Mouse (Mus musculus) limb, embryonic 10.5 days (tissue): ENCODE data around the gene Rhbdl1. TPM values are rescaled to one million over a fixed set of nuclear protein-coding genes. Genes with fewer than 3 reads are reported as not detected.

ENCODE experiments used
- DNase-seq: peaks from one replicate; pipeline ENCODE4 v3.0.0-alpha.2; 2017; ENCODE audit warnings: low spot score
- H3K27ac ChIP-seq: fragments of 300-500 bp; sonication (generic); 2 replicates; pipeline ENCODE4 v1.5.1; 2016; ENCODE audit warnings: mild to moderate bottlenecking
- H3K27me3 ChIP-seq: fragments of 300-500 bp; sonication (generic); 2 replicates; pipeline ENCODE4 v1.6.1; 2016; ENCODE audit warnings: low read depth, mild to moderate bottlenecking; ENCODE audit not compliant: poor library complexity, severe bottlenecking
- H3K36me3 ChIP-seq: fragments of 300-500 bp; sonication (generic); 2 replicates; pipeline ENCODE4 v1.6.1; 2016; ENCODE audit warnings: mild to moderate bottlenecking, moderate library complexity
- H3K4me1 ChIP-seq: fragments of 300-500 bp; sonication (generic); 2 replicates; pipeline ENCODE4 v1.6.1; 2016
- H3K4me3 ChIP-seq: fragments of 300-500 bp; sonication (generic); 2 replicates; pipeline ENCODE4 v1.5.1; 2016; ENCODE audit warnings: mild to moderate bottlenecking, moderate library complexity
- H3K9me3 ChIP-seq: fragments of 300-500 bp; sonication (generic); replicated peaks from 2 replicates; pipeline ENCODE4 v1.6.1; 2016; ENCODE audit warnings: mild to moderate bottlenecking
- WGBS: fragments of 180-500 bp; shearing (Covaris S2); methylation state at CpG from one replicate; pipeline ENCODE4 v1.1.7; 2016; 5-methylcytosine and 5-hydroxymethylcytosine counted together
- microRNA-seq: library from miRNA; unstranded; fragments of <30 nt; microRNA quantifications from one replicate; pipeline ENCODE4, GENCODE M21; 2017
- polyA plus RNA-seq: library from polyadenylated mRNA; unstranded; fragments of >200 nt; fragmentation: Nextera tagmentation; extraction: Ambion mirVana; gene quantifications from 2 replicates; pipeline ENCODE4 v1.2.1, GENCODE M21; 2016

The Rhbdl1 gene
- polyA plus RNA-seq, 1 experiment from 2014 or later: 1.0 TPM

- peaks cover 44% of the 10 kb centered on the region for H3K4me1 ChIP-seq
- 93% methylated on average over 9 of the region's 9 CpGs for WGBS
Measured at GRCm38 (mm10) chr17:25786781-25787504, 50.2 kb downstream of the Rhbdl1 start.

GRCm38 (mm10) chr17:25786280-25786679 lies 50.8 kb downstream of the Rhbdl1 start, which contains the start of gene Ccdc78:
Ccdc78 (plus strand) TSS chr17:25786580.
- peak within 1 kb of the TSS; percentile 95 for H3K27ac ChIP-seq
- DNase-seq: no peak
- H3K9me3 ChIP-seq: no peaks in the 10 kb centered on the region
- peak within 1 kb of the TSS; percentile 79 for H3K4me3 ChIP-seq
- H3K4me1 ChIP-seq: peaks cover 38% of the 10 kb centered on the region
- WGBS: 88% methylated on average over 3 of the region's 3 CpGs
- no peaks in the 10 kb centered on the region for H3K27me3 ChIP-seq
- H3K36me3 ChIP-seq: peaks cover 61% of the 10 kb centered on the region

More at GRCm38 (mm10) chr17:25786781-25787504, 50.2 kb downstream of the Rhbdl1 start:
- peaks cover 55% of the 10 kb centered on the region for H3K36me3 ChIP-seq
- H3K27ac ChIP-seq: no peak overlapping the region; the same call in 1 of the 2 replicates
- H3K9me3 ChIP-seq: no peaks in the 10 kb centered on the region
- H3K4me3 ChIP-seq: 0 out of 2 replicates have a peak overlapping the region, but pooled peaks have one; percentile 6
- no peak for DNase-seq
- H3K27me3 ChIP-seq: no peaks in the 10 kb centered on the region

GRCm38 (mm10) chr17:25785281-25785745 lies 51.8 kb downstream of the Rhbdl1 start, which contains the start of gene Haghl:
Haghl (minus strand) TSS chr17:25785673.
- Histone ChIP-seq H3K27me3 (no peaks in the 10 kb centered on the region), H3K27ac (peak within 1 kb of the TSS; percentile 95), H3K4me1 (peaks cover 30% of the 10 kb centered on the region), H3K4me3 (peak within 1 kb of the TSS; percentile 79), H3K36me3 (peaks cover 68% of the 10 kb centered on the region), H3K9me3 (no peaks in the 10 kb centered on the region)
- DNase-seq: peak; percentile 99
- WGBS: under 1% methylated on average over 23 of the region's 23 CpGs

Small RNA genes lying within 50 kb of the gene (microRNA-seq; reads per million reads assigned to microRNA genes)
- not detected for gene Mir3082

Other genes with a start within 250 kb of the Rhbdl1 start
- 2.0 TPM in 2 replicates for gene Gng13, start 120.1 kb downstream of the Rhbdl1 start, polyA plus RNA-seq
- 68.5 and 71.9 TPM in 2 replicates for gene Chtf18, start 109.9 kb downstream of the Rhbdl1 start, polyA plus RNA-seq
- 24.8 and 27.0 TPM in 2 replicates for gene Rpusd1, start 109.6 kb downstream of the Rhbdl1 start, polyA plus RNA-seq
- gene Mslnl, start 101.3 kb downstream of the Rhbdl1 start, polyA plus RNA-seq: not detected in 2 replicates
- 0.98 TPM in 1 of 2 replicates, not detected in the other for gene Msln, start 82.9 kb downstream of the Rhbdl1 start, polyA plus RNA-seq
- gene Narfl, start 63.5 kb downstream of the Rhbdl1 start, polyA plus RNA-seq: 21.2 and 26.8 TPM in 2 replicates
- gene Haghl, start 51.6 kb downstream of the Rhbdl1 start, polyA plus RNA-seq: 59.7 and 80.7 TPM in 2 replicates
- gene Ccdc78, start 50.7 kb downstream of the Rhbdl1 start, polyA plus RNA-seq: 0.44 and 0.50 TPM in 2 replicates
- gene Fam173a, start 44.4 kb downstream of the Rhbdl1 start, polyA plus RNA-seq: 55.6 and 63.3 TPM in 2 replicates
- gene AC134908.4, start 41.6 kb downstream of the Rhbdl1 start, polyA plus RNA-seq: 0.76 TPM in 1 of 2 replicates, not detected in the other
- gene Metrn, start 40.2 kb downstream of the Rhbdl1 start, polyA plus RNA-seq: 87.5 and 112 TPM in 2 replicates
- gene Fbxl16, start 28.2 kb downstream of the Rhbdl1 start, polyA plus RNA-seq: 1.0 and 1.5 TPM in 2 replicates
- gene Wdr24, start 13.7 kb downstream of the Rhbdl1 start, polyA plus RNA-seq: 31.6 and 32.0 TPM in 2 replicates
- gene Jmjd8, start 8.4 kb downstream of the Rhbdl1 start, polyA plus RNA-seq: 52.4 and 54.9 TPM in 2 replicates
- 408 and 426 TPM in 2 replicates for gene Stub1, start 3.9 kb downstream of the Rhbdl1 start, polyA plus RNA-seq
- 1.5 and 1.9 TPM in 2 replicates for gene Gm20683, start 4.5 kb upstream of the Rhbdl1 start, polyA plus RNA-seq
- 30.8 and 32.6 TPM in 2 replicates for gene Rhot2, start 7.6 kb upstream of the Rhbdl1 start, polyA plus RNA-seq
- gene Wdr90, start 24.2 kb upstream of the Rhbdl1 start, polyA plus RNA-seq: 45.5 and 46.2 TPM in 2 replicates
- gene Mcrip2, start 31.5 kb upstream of the Rhbdl1 start, polyA plus RNA-seq: 13.6 and 22.0 TPM in 2 replicates
- 69.3 and 69.6 TPM in 2 replicates for gene Mettl26, start 37.8 kb upstream of the Rhbdl1 start, polyA plus RNA-seq
- 2.6 and 5.6 TPM in 2 replicates for gene Wfikkn1, start 43.6 kb upstream of the Rhbdl1 start, polyA plus RNA-seq
- 37.5 and 37.9 TPM in 2 replicates for gene Rab40c, start 82.4 kb upstream of the Rhbdl1 start, polyA plus RNA-seq
- gene Pigq, start 107.6 kb upstream of the Rhbdl1 start, polyA plus RNA-seq: 65.2 and 72.1 TPM in 2 replicates
- 0.10 and 0.18 TPM in 2 replicates for gene Nhlrc4, start 107.7 kb upstream of the Rhbdl1 start, polyA plus RNA-seq
- gene A930017K11Rik, start 115.3 kb upstream of the Rhbdl1 start, polyA plus RNA-seq: 0.08 and 0.20 TPM in 2 replicates
- gene Capn15, start 148.5 kb upstream of the Rhbdl1 start, polyA plus RNA-seq: 38.7 and 38.9 TPM in 2 replicates
- gene Rab11fip3, start 232.3 kb upstream of the Rhbdl1 start, polyA plus RNA-seq: 20.9 and 22.1 TPM in 2 replicates